Mouse (Mus musculus): ENCODE measurements around the gene Ehd1. TPM values are rescaled to one million over a fixed set of nuclear protein-coding genes. Genes with fewer than 3 reads are reported as not detected.
A peak's percentile ranks its signal among the peaks of the same experiment; 100 is the strongest.

The Ehd1 gene
- polyA plus RNA-seq, 1 experiment from 2014 or later: 77.2 TPM

DNA sequence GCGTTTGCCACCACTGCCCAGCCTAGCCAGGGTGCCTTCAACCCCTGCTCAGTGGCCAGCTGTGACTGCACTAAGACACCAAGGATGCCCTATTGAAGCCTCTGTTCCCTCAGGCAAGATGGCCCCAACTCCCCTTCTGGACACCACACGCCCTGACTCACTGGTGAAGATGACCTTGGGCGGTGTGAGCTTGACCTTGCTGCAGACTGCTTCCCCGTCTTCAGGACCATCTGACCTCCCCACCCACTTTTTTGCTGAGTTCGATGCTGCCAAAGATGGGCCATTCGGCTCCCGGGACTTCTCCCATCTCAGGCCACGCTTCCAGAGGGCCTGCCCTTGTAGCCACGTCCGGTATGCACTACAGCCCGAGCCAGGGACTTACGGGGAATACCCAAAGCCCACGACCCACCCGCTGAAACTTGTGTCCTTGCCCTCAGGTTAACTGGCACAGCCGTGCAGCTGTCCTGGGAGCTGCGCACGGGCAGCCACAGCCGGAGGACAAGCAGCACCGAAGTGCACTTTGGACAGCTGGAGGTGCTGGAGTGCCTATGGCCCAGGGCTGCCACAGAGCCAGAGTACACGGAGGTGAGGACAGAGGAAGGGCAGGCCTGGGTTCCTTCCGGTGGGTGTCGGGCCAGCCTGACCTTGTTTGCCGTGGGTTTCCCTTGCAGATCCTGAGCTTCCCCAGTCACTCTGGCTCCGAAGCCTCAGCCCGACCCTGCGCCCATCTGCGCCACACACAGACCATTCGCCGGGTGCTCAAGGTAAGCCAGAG is 28.8 kb upstream of the Ehd1 start:
- H3K4me1 ChIP-seq (ENCODE audit: control insufficient read depth, insufficient read depth, low read length): peaks cover 4% of the 10 kb centered on the region
- H3K4me2 ChIP-seq (ENCODE audit: low read depth, low read length): no peak overlapping the region
- H3K4me3 ChIP-seq (replicated peaks; ENCODE audit: low read length): no peak overlapping the region
- no peak overlapping the region for H3K27ac ChIP-seq (ENCODE audit: low read length)
- no peaks in the 10 kb centered on the region for H3K9me3 ChIP-seq (replicated peaks; ENCODE audit: control insufficient read depth, low read length)
- H3K36me3 ChIP-seq (ENCODE audit: control insufficient read depth, insufficient read depth, low read length): peaks cover 20% of the 10 kb centered on the region; the same call in 1 of the 2 replicates
- no peaks in the 10 kb centered on the region for H3K27me3 ChIP-seq (ENCODE audit: control insufficient read depth, insufficient read depth, low read length)
- WGBS: 92% methylated on average over 29 of the region's 29 CpGs
- ATAC-seq (ENCODE audit: insufficient read depth, low FRiP score): no peak
- no peak overlapping the region for H3K9ac ChIP-seq (ENCODE audit: low read length)

DNA sequence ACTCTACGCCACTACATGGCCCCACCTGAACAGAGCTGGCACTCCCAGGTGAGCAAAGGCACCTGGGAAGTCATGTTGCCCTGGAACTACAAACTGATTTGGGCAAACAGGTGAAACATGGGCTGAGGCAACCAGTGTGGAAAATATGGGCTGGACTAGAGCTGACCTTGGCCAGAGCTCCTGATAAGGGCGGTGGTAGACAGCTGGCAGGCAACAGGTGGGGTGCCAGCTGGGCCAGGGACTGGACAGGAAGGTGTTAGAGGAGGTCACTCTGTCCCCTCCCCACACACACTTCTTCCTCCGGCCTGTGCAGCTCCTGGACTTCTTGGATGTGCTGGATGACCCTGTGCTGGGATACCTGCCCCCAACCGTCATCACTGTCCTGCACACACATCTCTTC is 23.5 kb upstream of the Ehd1 start:
- WGBS: 86% methylated on average over 4 of the region's 4 CpGs
- Histone ChIP-seq H3K9ac (ENCODE audit: low read length) (no peak overlapping the region), H3K4me3 (replicated peaks; ENCODE audit: low read length) (no peak overlapping the region), H3K27ac (ENCODE audit: low read length) (no peak overlapping the region), H3K36me3 (ENCODE audit: control insufficient read depth, insufficient read depth, low read length) (peaks cover 10% of the 10 kb centered on the region; the same call in 1 of the 2 replicates), H3K4me2 (ENCODE audit: low read depth, low read length) (no peak overlapping the region), H3K27me3 (ENCODE audit: control insufficient read depth, insufficient read depth, low read length) (no peaks in the 10 kb centered on the region), H3K4me1 (ENCODE audit: control insufficient read depth, insufficient read depth, low read length) (no peaks in the 10 kb centered on the region), H3K9me3 (replicated peaks; ENCODE audit: control insufficient read depth, low read length) (no peaks in the 10 kb centered on the region)
- no peak for ATAC-seq (ENCODE audit: insufficient read depth, low FRiP score)

DNA sequence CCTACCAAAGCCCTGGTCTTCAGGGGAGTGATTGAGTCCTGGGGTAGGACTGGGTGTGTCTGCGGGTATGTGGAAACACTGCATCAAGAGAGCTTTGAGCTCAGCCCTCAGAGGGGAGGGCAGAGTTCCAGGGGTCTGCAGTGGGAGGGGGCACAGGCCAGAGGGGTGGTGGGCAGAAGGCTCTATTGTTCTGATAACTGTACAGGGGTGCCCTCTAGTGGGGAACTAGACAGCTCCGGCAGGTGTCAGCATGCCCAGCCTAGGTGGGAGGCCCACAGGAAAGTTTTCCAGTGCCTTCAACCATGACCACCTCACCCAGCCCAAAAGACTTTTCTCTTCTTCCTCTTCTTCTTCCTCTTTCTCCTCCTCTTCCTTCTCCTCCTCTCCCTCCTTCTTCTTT is 16.1 kb upstream of the Ehd1 start:
- no peaks in the 10 kb centered on the region for H3K9me3 ChIP-seq (replicated peaks; ENCODE audit: control insufficient read depth, low read length)
- H3K9ac ChIP-seq (ENCODE audit: low read length): no peak overlapping the region
- H3K4me3 ChIP-seq (replicated peaks; ENCODE audit: low read length): no peak overlapping the region
- no peak overlapping the region for H3K4me2 ChIP-seq (ENCODE audit: low read depth, low read length)
- H3K36me3 ChIP-seq (ENCODE audit: control insufficient read depth, insufficient read depth, low read length): peaks cover 19% of the 10 kb centered on the region
- H3K4me1 ChIP-seq (ENCODE audit: control insufficient read depth, insufficient read depth, low read length): no peaks in the 10 kb centered on the region
- 56% methylated on average over 2 of the region's 2 CpGs for whole genome bisulfite sequencing
- no peaks in the 10 kb centered on the region for H3K27me3 ChIP-seq (ENCODE audit: control insufficient read depth, insufficient read depth, low read length)
- H3K27ac ChIP-seq (ENCODE audit: low read length): no peak overlapping the region
- no peak for ATAC-seq (ENCODE audit: insufficient read depth, low FRiP score)

DNA sequence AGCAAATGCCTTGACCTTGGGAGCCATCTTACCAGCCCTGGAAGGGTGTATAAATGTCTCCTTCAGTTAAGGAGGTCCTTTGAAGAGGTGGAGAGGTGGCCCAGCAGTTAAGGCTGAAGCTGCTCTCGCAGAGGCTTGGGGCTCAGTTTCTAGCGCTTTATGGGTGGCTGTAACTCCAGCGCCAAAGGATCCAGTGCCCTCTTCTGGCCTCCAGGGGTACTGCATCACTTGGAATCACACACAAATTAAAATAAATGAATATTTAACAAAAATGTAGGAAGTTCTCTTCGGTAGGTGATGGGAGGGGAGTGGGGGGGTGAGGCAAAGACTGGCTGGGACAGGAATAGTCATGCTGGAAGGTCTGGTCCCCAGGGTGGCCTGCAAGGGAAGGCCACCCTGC is 15.6 kb upstream of the Ehd1 start:
- Histone ChIP-seq H3K4me1 (ENCODE audit: control insufficient read depth, insufficient read depth, low read length) (no peaks in the 10 kb centered on the region), H3K9ac (ENCODE audit: low read length) (no peak overlapping the region), H3K4me3 (replicated peaks; ENCODE audit: low read length) (no peak overlapping the region), H3K36me3 (ENCODE audit: control insufficient read depth, insufficient read depth, low read length) (peaks cover 19% of the 10 kb centered on the region), H3K4me2 (ENCODE audit: low read depth, low read length) (no peak overlapping the region), H3K27ac (ENCODE audit: low read length) (no peak overlapping the region), H3K27me3 (ENCODE audit: control insufficient read depth, insufficient read depth, low read length) (no peaks in the 10 kb centered on the region), H3K9me3 (replicated peaks; ENCODE audit: control insufficient read depth, low read length) (no peaks in the 10 kb centered on the region)
- ATAC-seq (ENCODE audit: insufficient read depth, low FRiP score): no peak
- 89% methylated on average over 4 of the region's 4 CpGs for WGBS

DNA sequence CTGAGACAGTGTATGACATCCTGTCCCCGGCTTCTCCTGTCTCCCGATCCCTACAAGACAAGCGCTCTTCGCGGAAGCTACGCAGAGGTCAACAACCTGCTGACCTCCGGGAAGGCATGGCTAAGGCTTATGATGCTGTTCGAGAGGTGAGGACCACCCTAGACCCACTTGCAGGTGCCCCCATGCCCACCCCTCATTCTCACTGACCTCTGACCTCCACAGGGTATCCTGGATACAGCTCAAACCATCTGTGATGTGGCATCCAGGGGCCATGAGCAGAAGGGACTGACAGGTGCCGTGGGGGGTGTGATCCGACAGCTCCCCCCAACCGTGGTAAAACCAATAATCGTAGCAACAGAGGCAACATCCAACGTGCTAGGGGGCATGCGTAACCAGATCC is 15.1 kb upstream of the Ehd1 start:
- no peaks in the 10 kb centered on the region for H3K4me1 ChIP-seq (ENCODE audit: control insufficient read depth, insufficient read depth, low read length)
- no peaks in the 10 kb centered on the region for H3K27me3 ChIP-seq (ENCODE audit: control insufficient read depth, insufficient read depth, low read length)
- H3K9me3 ChIP-seq (replicated peaks; ENCODE audit: control insufficient read depth, low read length): no peaks in the 10 kb centered on the region
- no peak overlapping the region for H3K4me2 ChIP-seq (ENCODE audit: low read depth, low read length)
- no peak overlapping the region for H3K4me3 ChIP-seq (replicated peaks; ENCODE audit: low read length)
- peaks cover 19% of the 10 kb centered on the region for H3K36me3 ChIP-seq (ENCODE audit: control insufficient read depth, insufficient read depth, low read length)
- no peak overlapping the region for H3K9ac ChIP-seq (ENCODE audit: low read length)
- WGBS: 93% methylated on average over 14 of the region's 14 CpGs
- ATAC-seq (ENCODE audit: insufficient read depth, low FRiP score): no peak
- H3K27ac ChIP-seq (ENCODE audit: low read length): no peak overlapping the region

DNA sequence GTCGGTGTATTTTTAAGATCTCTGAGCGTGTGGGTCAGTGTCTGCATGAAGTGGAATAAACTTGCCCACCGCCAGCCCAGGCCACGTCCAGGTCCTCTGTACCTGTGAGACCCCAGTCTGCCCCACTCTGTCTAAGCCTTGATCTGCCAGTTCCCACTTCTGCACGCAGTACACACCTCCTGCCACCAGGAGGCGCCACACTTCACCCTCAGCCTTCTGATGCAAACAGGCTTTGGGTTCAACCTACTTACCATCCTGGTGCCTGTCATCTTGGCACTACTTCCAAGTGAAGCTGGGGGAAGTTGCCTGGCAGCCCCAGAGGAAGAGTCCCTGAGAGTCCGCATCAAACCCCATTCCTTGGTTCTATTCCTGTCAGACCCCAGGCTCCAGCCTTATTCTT is 14.3 kb upstream of the Ehd1 start:
- ATAC-seq (ENCODE audit: insufficient read depth, low FRiP score): no peak
- 70% methylated on average over 7 of the region's 7 CpGs for WGBS
- no peaks in the 10 kb centered on the region for H3K9me3 ChIP-seq (replicated peaks; ENCODE audit: control insufficient read depth, low read length)
- no peaks in the 10 kb centered on the region for H3K27me3 ChIP-seq (ENCODE audit: control insufficient read depth, insufficient read depth, low read length)
- H3K4me2 ChIP-seq (ENCODE audit: low read depth, low read length): no peak overlapping the region
- H3K27ac ChIP-seq (ENCODE audit: low read length): peak overlapping the region; percentile 80
- no peak overlapping the region for H3K4me3 ChIP-seq (replicated peaks; ENCODE audit: low read length)
- H3K9ac ChIP-seq (ENCODE audit: low read length): no peak overlapping the region
- H3K4me1 ChIP-seq (ENCODE audit: control insufficient read depth, insufficient read depth, low read length): no peaks in the 10 kb centered on the region
- peaks cover 15% of the 10 kb centered on the region for H3K36me3 ChIP-seq (ENCODE audit: control insufficient read depth, insufficient read depth, low read length)

DNA sequence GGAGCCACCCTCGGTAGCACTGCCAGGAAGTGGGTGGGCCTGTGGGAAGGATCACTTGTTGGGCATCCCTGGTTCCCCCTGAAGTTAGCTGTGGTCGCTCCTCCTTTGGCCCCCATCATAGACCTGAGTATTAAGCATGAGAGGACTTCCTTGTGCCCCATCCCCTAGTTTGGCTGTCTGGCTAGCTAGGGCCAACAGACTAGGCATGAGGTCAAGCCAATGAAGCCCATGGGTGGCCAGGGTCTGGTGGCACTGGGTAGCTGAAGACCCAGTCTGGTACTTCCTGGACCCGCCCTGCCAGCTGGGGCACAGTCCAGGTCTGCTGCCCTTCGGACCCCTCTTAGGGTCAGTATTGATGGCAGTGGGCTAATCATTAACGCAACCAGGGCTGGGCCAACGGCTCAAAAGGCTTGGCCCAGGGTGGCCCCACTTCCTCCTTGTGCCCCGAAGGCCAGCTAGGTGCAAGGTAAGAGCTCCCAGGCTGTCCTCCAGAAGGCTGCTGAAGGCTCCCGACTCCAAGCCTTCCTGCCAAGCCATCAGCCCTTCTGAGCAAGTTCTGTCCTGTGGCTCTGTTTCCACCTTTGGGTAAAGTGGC is 13.6 kb upstream of the Ehd1 start:
- peak overlapping the region; percentile 56 for H3K9ac ChIP-seq (ENCODE audit: low read length)
- H3K4me1 ChIP-seq (ENCODE audit: control insufficient read depth, insufficient read depth, low read length): no peaks in the 10 kb centered on the region
- ATAC-seq (ENCODE audit: insufficient read depth, low FRiP score): peak; percentile 81
- no peaks in the 10 kb centered on the region for H3K9me3 ChIP-seq (replicated peaks; ENCODE audit: control insufficient read depth, low read length)
- WGBS: 70% methylated on average over 8 of the region's 8 CpGs
- peak overlapping the region; percentile 52 for H3K4me2 ChIP-seq (ENCODE audit: low read depth, low read length)
- H3K4me3 ChIP-seq (replicated peaks; ENCODE audit: low read length): peak overlapping the region; percentile 35
- peaks cover 15% of the 10 kb centered on the region for H3K36me3 ChIP-seq (ENCODE audit: control insufficient read depth, insufficient read depth, low read length)
- H3K27ac ChIP-seq (ENCODE audit: low read length): peak overlapping the region; percentile 80
- H3K27me3 ChIP-seq (ENCODE audit: control insufficient read depth, insufficient read depth, low read length): no peaks in the 10 kb centered on the region

DNA sequence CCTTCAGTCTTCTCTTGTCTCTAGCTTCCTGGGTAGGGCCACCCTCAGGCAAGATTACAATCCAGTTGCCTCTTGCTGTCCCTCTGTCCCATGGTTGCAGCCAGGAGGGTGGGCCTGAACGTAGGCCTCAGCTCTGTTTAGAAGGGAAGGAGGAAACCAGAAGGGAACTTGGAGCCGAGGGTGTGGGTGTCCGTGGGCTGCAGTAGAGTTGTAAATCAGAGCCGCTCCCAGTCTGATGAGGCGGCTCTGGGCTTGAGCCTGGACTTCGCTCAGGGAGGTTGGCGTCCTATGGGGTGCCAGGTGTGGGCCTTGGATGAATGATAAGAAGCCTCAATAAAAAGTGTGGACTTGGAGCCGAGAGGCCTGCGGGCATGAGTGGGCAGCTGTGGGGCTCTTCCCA is 12.3 kb upstream of the Ehd1 start:
- H3K4me2 ChIP-seq (ENCODE audit: low read depth, low read length): peak overlapping the region; percentile 52
- peak; percentile 13; the same call in 1 of the 2 replicates for ATAC-seq (ENCODE audit: insufficient read depth, low FRiP score)

DNA sequence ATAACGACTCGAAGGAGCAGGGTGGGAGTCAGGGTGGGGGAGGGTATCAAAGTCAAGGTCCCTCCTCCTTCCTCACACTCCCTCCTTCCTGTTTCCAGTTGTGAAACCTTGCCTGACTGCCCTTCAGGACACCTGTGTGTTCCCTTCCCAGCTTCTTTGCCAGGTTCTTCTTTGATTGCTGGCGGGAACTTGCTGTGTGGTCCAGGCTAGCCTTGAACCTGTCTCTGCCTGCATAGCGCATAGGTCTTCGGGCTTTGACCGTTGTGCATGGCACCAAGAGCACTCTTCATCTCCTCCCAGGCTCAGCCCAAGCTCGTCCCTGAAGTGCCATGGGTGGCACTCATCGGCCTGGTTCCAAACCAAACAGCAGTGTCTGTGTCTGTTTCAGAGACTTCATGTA is 11.6 kb upstream of the Ehd1 start:
- Histone ChIP-seq H3K4me3 (replicated peaks; ENCODE audit: low read length) (peak overlapping the region; percentile 35), H3K27ac (ENCODE audit: low read length) (no peak overlapping the region; the same call in 1 of the 2 replicates), H3K9ac (ENCODE audit: low read length) (0 out of 2 replicates have a peak overlapping the region, but pooled peaks have one; percentile 56), H3K9me3 (replicated peaks; ENCODE audit: control insufficient read depth, low read length) (no peaks in the 10 kb centered on the region), H3K36me3 (ENCODE audit: control insufficient read depth, insufficient read depth, low read length) (peaks cover 15% of the 10 kb centered on the region), H3K27me3 (ENCODE audit: control insufficient read depth, insufficient read depth, low read length) (no peaks in the 10 kb centered on the region), H3K4me1 (ENCODE audit: control insufficient read depth, insufficient read depth, low read length) (no peaks in the 10 kb centered on the region), H3K4me2 (ENCODE audit: low read depth, low read length) (peak overlapping the region; percentile 52)
- WGBS: 77% methylated on average over 8 of the region's 8 CpGs
- ATAC-seq (ENCODE audit: insufficient read depth, low FRiP score): no peak

More for the DNA sequence above, 12.3 kb upstream of the Ehd1 start:
- Histone ChIP-seq H3K27me3 (ENCODE audit: control insufficient read depth, insufficient read depth, low read length) (no peaks in the 10 kb centered on the region), H3K36me3 (ENCODE audit: control insufficient read depth, insufficient read depth, low read length) (peaks cover 15% of the 10 kb centered on the region), H3K4me1 (ENCODE audit: control insufficient read depth, insufficient read depth, low read length) (no peaks in the 10 kb centered on the region), H3K9ac (ENCODE audit: low read length) (peak overlapping the region; percentile 56), H3K9me3 (replicated peaks; ENCODE audit: control insufficient read depth, low read length) (no peaks in the 10 kb centered on the region), H3K27ac (ENCODE audit: low read length) (peak overlapping the region; percentile 80), H3K4me3 (replicated peaks; ENCODE audit: low read length) (peak overlapping the region; percentile 35)
- WGBS: 52% methylated on average over 9 of the region's 9 CpGs
